Mouse (Mus musculus): ENCODE measurements around the gene Tnfsf13. TPM values are rescaled to one million over a fixed set of nuclear protein-coding genes. Genes with fewer than 3 reads are reported as not detected.
A peak's percentile ranks its signal among the peaks of the same experiment; 100 is the strongest.

Tnfsf13 gene
- polyA plus RNA-seq, 1 experiment = 23.9 TPM

- no peak for TF ChIP-seq CTCF (IDR thresholded peaks at IDR 0.05; ENCODE audit: low read depth, low read length)
- TF ChIP-seq POLR2A (IDR thresholded peaks at IDR 0.05; ENCODE audit: borderline replicate concordance, low read depth, low read length) = no peak
- Histone ChIP-seq H3K4me1 (ENCODE audit: control insufficient read depth, insufficient read depth, low read length) (peaks cover 57% of the 10 kb centered on the region), H3K4me3 (ENCODE audit: insufficient read depth, low read length) (peak overlapping the region; percentile 79), H3K27ac (ENCODE audit: insufficient read depth, low read depth, low read length) (peak overlapping the region; percentile 62)
These were observed 3.3 kb downstream of the Tnfsf13 start for GRCm38 (mm10) chr11:69682209-69682839.

GRCm38 (mm10) chr11:69681314-69682208 lies 4.0 kb downstream of the Tnfsf13 start, which contains the start of gene Senp3:
Senp3 (minus strand) TSS chr11:69682084.
- peak within 1 kb of the TSS; percentile 79 for H3K4me3 ChIP-seq (ENCODE audit: insufficient read depth, low read length)
- peak within 1 kb of the TSS; percentile 62 for H3K27ac ChIP-seq (ENCODE audit: insufficient read depth, low read depth, low read length)
- TF ChIP-seq CTCF (IDR thresholded peaks at IDR 0.05; ENCODE audit: low read depth, low read length) (no peak), POLR2A (IDR thresholded peaks at IDR 0.05; ENCODE audit: borderline replicate concordance, low read depth, low read length) (no peak)
- peaks cover 52% of the 10 kb centered on the region for H3K4me1 ChIP-seq (ENCODE audit: control insufficient read depth, insufficient read depth, low read length)

GRCm38 (mm10) chr11:69680136-69680855 lies 5.3 kb downstream of the Tnfsf13 start:
- Histone ChIP-seq H3K4me1 (ENCODE audit: control insufficient read depth, insufficient read depth, low read length) (peaks cover 43% of the 10 kb centered on the region), H3K27ac (ENCODE audit: insufficient read depth, low read depth, low read length) (peak overlapping the region; percentile 50), H3K4me3 (ENCODE audit: insufficient read depth, low read length) (peak overlapping the region; percentile 79)
- TF ChIP-seq POLR2A (IDR thresholded peaks at IDR 0.05; ENCODE audit: borderline replicate concordance, low read depth, low read length) (no peak), CTCF (IDR thresholded peaks at IDR 0.05; ENCODE audit: low read depth, low read length) (no peak)

- Histone ChIP-seq H3K4me1 (ENCODE audit: control insufficient read depth, insufficient read depth, low read length) (peaks cover 33% of the 10 kb centered on the region), H3K27ac (ENCODE audit: insufficient read depth, low read depth, low read length) (peak overlapping the region; percentile 60), H3K4me3 (ENCODE audit: insufficient read depth, low read length) (peak overlapping the region; percentile 28; the same call in 1 of the 2 replicates)
- no peak for TF ChIP-seq CTCF (IDR thresholded peaks at IDR 0.05; ENCODE audit: low read depth, low read length)
- no peak for TF ChIP-seq POLR2A (IDR thresholded peaks at IDR 0.05; ENCODE audit: borderline replicate concordance, low read depth, low read length)
These were observed 6.4 kb downstream of the Tnfsf13 start for GRCm38 (mm10) chr11:69679144-69679543.

- H3K4me3 ChIP-seq (ENCODE audit: insufficient read depth, low read length) = peak within 1 kb of the TSS; percentile 100
- H3K4me1 ChIP-seq (ENCODE audit: control insufficient read depth, insufficient read depth, low read length) = peaks cover 11% of the 10 kb centered on the region; the same call in 1 of the 2 replicates
- no peak for TF ChIP-seq CTCF (IDR thresholded peaks at IDR 0.05; ENCODE audit: low read depth, low read length)
- TF ChIP-seq POLR2A (IDR thresholded peaks at IDR 0.05; ENCODE audit: borderline replicate concordance, low read depth, low read length) = peak; percentile 95
- peak within 1 kb of the TSS; percentile 94 for H3K27ac ChIP-seq (ENCODE audit: insufficient read depth, low read depth, low read length)
These were observed 13.3 kb downstream of the Tnfsf13 start, which contains the start of gene Eif4a1 for GRCm38 (mm10) chr11:69672211-69672706. Eif4a1 (minus strand) TSS chr11:69672423.

DNA sequence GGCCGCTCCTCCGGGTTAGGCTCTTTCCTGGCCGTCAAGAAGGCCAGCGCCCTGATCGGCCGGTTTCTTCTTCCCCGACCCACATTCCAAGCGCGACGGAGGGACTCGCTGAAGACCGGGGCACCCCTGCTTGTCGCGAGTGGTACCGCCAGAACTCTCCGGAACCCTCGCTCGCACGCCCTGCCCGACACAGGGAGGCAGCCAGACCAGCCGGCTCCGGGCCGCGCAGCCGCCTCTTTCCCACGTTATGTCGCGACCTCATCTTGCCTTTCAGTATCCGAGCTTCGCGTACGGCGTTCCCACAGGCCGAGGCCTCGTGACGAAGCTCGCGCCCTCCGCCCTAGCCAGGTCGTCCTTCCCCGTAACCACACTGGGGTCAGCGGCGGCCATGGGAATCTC lies 13.9 kb downstream of the Tnfsf13 start:
- Histone ChIP-seq H3K27ac (ENCODE audit: insufficient read depth, low read depth, low read length) (peak overlapping the region; percentile 94), H3K4me1 (ENCODE audit: control insufficient read depth, insufficient read depth, low read length) (peaks cover 11% of the 10 kb centered on the region; the same call in 1 of the 2 replicates), H3K4me3 (ENCODE audit: insufficient read depth, low read length) (peak overlapping the region; percentile 100)
- TF ChIP-seq CTCF (IDR thresholded peaks at IDR 0.05; ENCODE audit: low read depth, low read length) (no peak), POLR2A (IDR thresholded peaks at IDR 0.05; ENCODE audit: borderline replicate concordance, low read depth, low read length) (no peak)

DNA sequence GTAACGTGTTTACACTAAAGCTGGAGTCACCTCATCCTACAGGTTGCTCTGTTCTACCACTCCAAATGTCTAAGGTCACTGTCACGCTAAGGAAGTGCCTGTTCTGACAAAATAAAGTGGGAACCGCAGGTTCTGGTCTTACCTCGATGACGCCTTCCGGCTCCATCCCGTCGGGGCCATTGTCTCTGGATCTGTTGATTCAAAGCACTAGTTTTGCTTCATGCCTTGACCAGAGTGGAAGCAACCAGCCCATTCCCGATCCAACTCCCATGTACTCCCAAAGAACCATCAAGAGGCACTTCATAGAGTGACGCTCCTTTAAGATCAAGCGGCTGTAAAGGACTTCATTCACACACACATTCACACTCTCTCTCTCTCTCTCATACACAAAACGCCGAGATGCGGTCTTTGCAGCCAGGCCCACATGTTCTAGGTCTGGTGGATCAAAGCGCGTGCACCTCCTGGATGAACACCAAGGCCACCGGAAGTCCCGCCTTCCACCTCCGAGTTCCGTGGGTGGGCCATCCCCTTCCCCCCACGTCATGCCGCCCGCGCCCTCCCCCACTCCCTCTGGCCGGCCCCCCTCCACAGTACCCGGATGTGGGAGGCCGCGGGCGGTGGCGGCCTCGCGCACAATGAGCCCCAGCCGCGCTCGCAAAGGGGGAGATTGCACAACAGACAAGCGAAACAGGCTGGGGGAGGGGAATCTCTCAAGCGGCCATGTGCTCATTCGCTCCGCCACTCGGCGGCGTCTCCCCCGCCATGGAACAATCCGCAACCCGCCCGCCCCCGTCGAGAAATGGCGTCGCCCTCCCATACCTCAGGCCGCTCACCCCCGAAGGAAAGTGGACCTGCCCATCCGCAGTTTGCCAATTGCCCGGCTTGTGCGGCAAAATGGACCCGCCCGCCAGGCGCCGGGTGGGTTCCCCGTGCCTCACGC lies 14.5 kb downstream of the Tnfsf13 start:
- Histone ChIP-seq H3K27ac (ENCODE audit: insufficient read depth, low read depth, low read length) (peak overlapping the region; percentile 94), H3K4me3 (ENCODE audit: insufficient read depth, low read length) (peak overlapping the region; percentile 100), H3K4me1 (ENCODE audit: control insufficient read depth, insufficient read depth, low read length) (peaks cover 14% of the 10 kb centered on the region; the same call in 1 of the 2 replicates)
- TF ChIP-seq POLR2A (IDR thresholded peaks at IDR 0.05; ENCODE audit: borderline replicate concordance, low read depth, low read length) = no peak; the same call in 1 of the 2 replicates
- TF ChIP-seq CTCF (IDR thresholded peaks at IDR 0.05; ENCODE audit: low read depth, low read length) = no peak

GRCm38 (mm10) chr11:69666665-69667005 lies 18.9 kb downstream of the Tnfsf13 start:
- no peak overlapping the region for H3K4me3 ChIP-seq (ENCODE audit: insufficient read depth, low read length)
- H3K4me1 ChIP-seq (ENCODE audit: control insufficient read depth, insufficient read depth, low read length) = peaks cover 20% of the 10 kb centered on the region
- H3K27ac ChIP-seq (ENCODE audit: insufficient read depth, low read depth, low read length) = peak overlapping the region; percentile 83
- TF ChIP-seq POLR2A (IDR thresholded peaks at IDR 0.05; ENCODE audit: borderline replicate concordance, low read depth, low read length) = no peak
- no peak for TF ChIP-seq CTCF (IDR thresholded peaks at IDR 0.05; ENCODE audit: low read depth, low read length)

Data from bone marrow macrophage, adult 2 months (primary cell).